Mouse (Mus musculus): ENCODE measurements around the gene Ccdc62. TPM values are rescaled to one million over a fixed set of nuclear protein-coding genes. Genes with fewer than 3 reads are reported as not detected.

Gene Ccdc62
- total and polyA plus RNA-seq, 3 experiments: 7.5 to 13.4 TPM; not detected in 1

- DNase-seq (ENCODE audit: low read depth, low spot score): peak; percentile 77
- H3K27ac ChIP-seq (ENCODE audit: control insufficient read depth, low read depth, low read length): no peak overlapping the region
- no peak overlapping the region for H3K9ac ChIP-seq (ENCODE audit: control insufficient read depth, low read depth, low read length, poor library complexity, severe bottlenecking)
- no peaks in the 10 kb centered on the region for H3K27me3 ChIP-seq (ENCODE audit: control insufficient read depth in 1 of 2, insufficient read depth in 2 of 2, low read length in 2 of 2)
- no peaks in the 10 kb centered on the region for H3K4me1 ChIP-seq (ENCODE audit: control insufficient read depth in 1 of 2, insufficient read depth in 2 of 2, low read length in 2 of 2)
- no peaks in the 10 kb centered on the region for H3K36me3 ChIP-seq (ENCODE audit: control insufficient read depth in 1 of 2, insufficient read depth in 2 of 2, low read length in 2 of 2)
- no peaks in the 10 kb centered on the region for H3K79me2 ChIP-seq (ENCODE audit: control insufficient read depth, insufficient read depth, low read length, poor library complexity)
- no peaks in the 10 kb centered on the region for H3K9me3 ChIP-seq (replicated peaks; ENCODE audit: insufficient read depth, low read length)
- H3K4me3 ChIP-seq (ENCODE audit: control insufficient read depth in 1 of 2, insufficient read depth in 1 of 2, low read depth in 2 of 2, low read length in 2 of 2): no peak overlapping the region
- TF ChIP-seq MAFK (IDR thresholded peaks at IDR 0.05; ENCODE audit: borderline replicate concordance, low read depth, low read length): no peak
- peak; percentile 65 for TF ChIP-seq ZC3H11A (IDR thresholded peaks at IDR 0.05; ENCODE audit: low read depth, low read length)
- peak; percentile 82 for TF ChIP-seq SMC3 (IDR thresholded peaks at IDR 0.05; ENCODE audit: low read depth, low read length)
- no peak for TF ChIP-seq HCFC1 (IDR thresholded peaks at IDR 0.05; ENCODE audit: low read depth, low read length)
- peak; percentile 28; the same call in 1 of the 2 replicates for TF ChIP-seq SIN3A (IDR thresholded peaks at IDR 0.05; ENCODE audit: low read length)
- TF ChIP-seq CTCF (IDR thresholded peaks at IDR 0.05 in 2 of 3, conservative IDR thresholded peaks at IDR 0.05 in 1 of 3; ENCODE audit: control insufficient read depth in 1 of 3, insufficient read depth in 1 of 3, low read depth in 2 of 3, low read length in 3 of 3, poor library complexity in 1 of 3, severe bottlenecking in 1 of 3): peak; percentile 32 to 83 (median 70); a peak in 4 of 6 replicates
- no peak for TF ChIP-seq USF2 (IDR thresholded peaks at IDR 0.05; ENCODE audit: borderline replicate concordance in 1 of 2, insufficient read depth in 1 of 2, low read depth in 1 of 2, low read length in 2 of 2)
- TF ChIP-seq RAD21 (IDR thresholded peaks at IDR 0.05; ENCODE audit: low read depth, low read length): peak; percentile 86
- no peak for TF ChIP-seq POLR2AphosphoS5 (IDR thresholded peaks at IDR 0.05; ENCODE audit: borderline replicate concordance, low read depth, low read length)
- TF ChIP-seq USF1 (IDR thresholded peaks at IDR 0.05; ENCODE audit: low read depth, low read length): no peak
- no peak for TF ChIP-seq KAT2A (conservative IDR thresholded peaks at IDR 0.05; ENCODE audit: low read depth, low read length)
Measured at GRCm38 (mm10) chr5:123947041-123947761, 16.7 kb downstream of the Ccdc62 start.

GRCm38 (mm10) chr5:123952365-123953045 lies 22.0 kb downstream of the Ccdc62 start:
- no peak overlapping the region for H3K27ac ChIP-seq (ENCODE audit: control insufficient read depth, low read depth, low read length)
- DNase-seq (ENCODE audit: low read depth, low spot score): no peak
- H3K36me3 ChIP-seq (ENCODE audit: control insufficient read depth in 1 of 2, insufficient read depth in 2 of 2, low read length in 2 of 2): peaks cover 0 to 3% of the 10 kb centered on the region in 2 experiments; a peak in 2 of 4 replicates
- no peaks in the 10 kb centered on the region for H3K4me1 ChIP-seq (ENCODE audit: control insufficient read depth in 1 of 2, insufficient read depth in 2 of 2, low read length in 2 of 2)
- H3K9ac ChIP-seq (ENCODE audit: control insufficient read depth, low read depth, low read length, poor library complexity, severe bottlenecking): no peak overlapping the region
- no peak for TF ChIP-seq BHLHE40 (IDR thresholded peaks at IDR 0.05; ENCODE audit: borderline replicate concordance, low read depth, low read length)
- TF ChIP-seq USF2 (IDR thresholded peaks at IDR 0.05; ENCODE audit: borderline replicate concordance in 1 of 2, insufficient read depth in 1 of 2, low read depth in 1 of 2, low read length in 2 of 2): no peak
- H3K4me3 ChIP-seq (ENCODE audit: control insufficient read depth in 1 of 2, insufficient read depth in 1 of 2, low read depth in 2 of 2, low read length in 2 of 2): no peak overlapping the region
- H3K27me3 ChIP-seq (ENCODE audit: control insufficient read depth in 1 of 2, insufficient read depth in 2 of 2, low read length in 2 of 2): no peaks in the 10 kb centered on the region
- H3K9me3 ChIP-seq (replicated peaks; ENCODE audit: insufficient read depth, low read length): no peaks in the 10 kb centered on the region
- H3K79me2 ChIP-seq (ENCODE audit: control insufficient read depth, insufficient read depth, low read length, poor library complexity): no peaks in the 10 kb centered on the region

All from MEL (cell line).